Mouse (Mus musculus) heart, adult 2 months (tissue): Measurements from ENCODE around the gene Tnik.

Experiments used
- CTCF ChIP-seq: fragments of 200-600 bp; IDR thresholded peaks from 2 replicates; pipeline ENCODE4 v1.8.1; 2022; ENCODE audit warnings: antibody characterized with exemption, mild to moderate bottlenecking, moderate library complexity
- POLR2A ChIP-seq: fragments of 200-500 bp; IDR thresholded peaks from 2 replicates; pipeline ENCODE4 v1.6.1; 2011; ENCODE audit warnings: mild to moderate bottlenecking, low read depth, low read length, control low read depth; ENCODE audit not compliant: insufficient read depth

DNA sequence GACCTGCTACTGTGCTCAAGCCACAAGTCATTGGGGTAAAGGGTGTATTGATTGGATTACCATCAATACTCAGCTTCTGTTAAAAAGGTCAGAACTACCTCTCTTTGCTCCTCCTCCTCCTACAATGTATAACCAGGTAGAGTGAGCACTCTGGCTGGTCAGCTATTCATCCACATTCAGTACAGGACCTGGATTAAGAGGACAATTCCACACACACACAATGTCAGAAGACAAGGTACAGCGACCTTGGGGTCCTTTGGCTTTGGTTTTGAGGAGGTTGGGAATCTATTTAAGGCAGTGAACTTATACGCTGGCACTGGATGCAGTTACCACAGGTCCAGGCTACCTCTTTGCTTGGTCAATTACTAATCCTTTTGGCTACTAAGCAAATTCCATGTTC lies 434.8 kb downstream of the Tnik start, which contains the start of gene Slc2a2:
- TF ChIP-seq CTCF, result no peak
- TF ChIP-seq POLR2A, result no peak
